Mouse (Mus musculus) forebrain, embryonic 16.5 days (tissue): ENCODE measurements around the gene Veph1. TPM values are rescaled to one million over a fixed set of nuclear protein-coding genes. Genes with fewer than 3 reads are reported as not detected.

Experiments
- ATAC-seq: fragments of 200-750 bp; cut with Nextera tagmentation; 2 replicates; pipeline ENCODE4 v1.8.0; 2017; ENCODE audit warnings: mild to moderate bottlenecking, moderate library complexity
- H3K27ac ChIP-seq: fragments of 300-500 bp; sonication (generic); 2 replicates; pipeline ENCODE4 v1.5.1; 2014; ENCODE audit warnings: low read length, control low read depth
- H3K27me3 ChIP-seq: fragments of 300-500 bp; sonication (generic); replicated peaks from 2 replicates; pipeline ENCODE4 v1.6.1; 2014; ENCODE audit warnings: low read length; ENCODE audit not compliant: control insufficient read depth, insufficient read depth
- H3K36me3 ChIP-seq: fragments of 300-500 bp; sonication (generic); 2 replicates; pipeline ENCODE4 v1.6.1; 2014; ENCODE audit not compliant: control insufficient read depth, insufficient read depth
- H3K4me1 ChIP-seq: fragments of 300-500 bp; sonication (generic); replicated peaks from 2 replicates; pipeline ENCODE4 v1.6.1; 2014; ENCODE audit warnings: low read length; ENCODE audit not compliant: control insufficient read depth, insufficient read depth
- H3K4me2 ChIP-seq: fragments of 300-500 bp; sonication (generic); 2 replicates; pipeline ENCODE4 v1.6.1; 2014; ENCODE audit warnings: mild to moderate bottlenecking, low read length, control low read depth
- H3K4me3 ChIP-seq: fragments of 300-500 bp; sonication (generic); replicated peaks from 2 replicates; pipeline ENCODE4 v1.5.1; 2014; ENCODE audit warnings: mild to moderate bottlenecking, low read length, control low read depth
- H3K9ac ChIP-seq: fragments of 300-500 bp; sonication (generic); replicated peaks from 2 replicates; pipeline ENCODE4 v1.6.1; 2014; ENCODE audit warnings: low read depth, low read length, control low read depth
- H3K9me3 ChIP-seq: fragments of 300-500 bp; sonication (generic); 2 replicates; pipeline ENCODE4 v1.6.1; 2016; ENCODE audit warnings: low read length; ENCODE audit not compliant: control insufficient read depth
- WGBS: fragments of 180-500 bp; shearing (Covaris S2); extraction: QIAGEN DNeasy Blood & Tissue Kit; methylation state at CpG from one replicate; pipeline ENCODE4 v1.1.7; 2014; 5-methylcytosine and 5-hydroxymethylcytosine counted together
- polyA plus RNA-seq: library from polyadenylated mRNA; unstranded; fragments of >200 nt; fragmentation: Nextera tagmentation; extraction: Ambion mirVana; gene quantifications from 2 replicates; pipeline ENCODE4 v1.2.1, GENCODE M21; 2015

Veph1 gene
- polyA plus RNA-seq, 1 experiment from 2014 or later = 9.2 TPM

- no peak for ATAC-seq
- H3K36me3 ChIP-seq = no peaks in the 10 kb centered on the region
- no peak overlapping the region for H3K4me3 ChIP-seq
- H3K4me2 ChIP-seq = no peak overlapping the region
- no peaks in the 10 kb centered on the region for H3K4me1 ChIP-seq
- H3K9me3 ChIP-seq = no peaks in the 10 kb centered on the region
- no peaks in the 10 kb centered on the region for H3K27me3 ChIP-seq
- H3K27ac ChIP-seq = no peak overlapping the region
- WGBS = 95% methylated on average over 5 of the region's 5 CpGs
- H3K9ac ChIP-seq = no peak overlapping the region
Observed at GRCm38 (mm10) chr3:66019171-66019570, 277.5 kb downstream of the Veph1 start.

GRCm38 (mm10) chr3:66007632-66008401 lies 288.8 kb downstream of the Veph1 start:
- no peaks in the 10 kb centered on the region for H3K27me3 ChIP-seq
- no peak overlapping the region for H3K4me3 ChIP-seq
- WGBS = 73% methylated on average over 3 of the region's 3 CpGs
- no peak overlapping the region for H3K27ac ChIP-seq
- H3K36me3 ChIP-seq = no peaks in the 10 kb centered on the region
- H3K9ac ChIP-seq = no peak overlapping the region
- H3K4me1 ChIP-seq = no peaks in the 10 kb centered on the region
- no peaks in the 10 kb centered on the region for H3K9me3 ChIP-seq
- H3K4me2 ChIP-seq = no peak overlapping the region
- ATAC-seq = no peak

GRCm38 (mm10) chr3:66004989-66005388 lies 291.6 kb downstream of the Veph1 start:
- Histone ChIP-seq H3K4me1 (no peaks in the 10 kb centered on the region), H3K4me3 (no peak overlapping the region), H3K4me2 (no peak overlapping the region), H3K36me3 (no peaks in the 10 kb centered on the region), H3K27me3 (no peaks in the 10 kb centered on the region), H3K9me3 (no peaks in the 10 kb centered on the region), H3K9ac (no peak overlapping the region), H3K27ac (no peak overlapping the region)
- WGBS = 88% methylated on average over 4 of the region's 4 CpGs
- no peak for ATAC-seq

- ATAC-seq = no peak
- Histone ChIP-seq H3K4me2 (no peak overlapping the region), H3K9me3 (no peaks in the 10 kb centered on the region), H3K4me3 (no peak overlapping the region), H3K36me3 (no peaks in the 10 kb centered on the region), H3K9ac (no peak overlapping the region), H3K27me3 (no peaks in the 10 kb centered on the region), H3K27ac (no peak overlapping the region), H3K4me1 (no peaks in the 10 kb centered on the region)
- 65% methylated on average over 7 of the region's 7 CpGs for WGBS
Observed at GRCm38 (mm10) chr3:66004220-66004951, 292.3 kb downstream of the Veph1 start.

Other genes with a start within 250 kb of the Veph1 start
- gene Ptx3, start 76.9 kb downstream of the Veph1 start, polyA plus RNA-seq = 11.8 and 21.1 TPM in 2 replicates